Mouse (Mus musculus): ENCODE measurements around the gene Slfn14.
A peak's percentile ranks its signal among the peaks of the same experiment; 100 is the strongest.
"Not testable (repeated sequence)": the region's sequence is repeated elsewhere in the genome, so short reads cannot be mapped to it uniquely, and the experiment has no call there.

Gene Slfn14

GRCm38 (mm10) chr11:83286566-83286965 is at the start of gene Slfn14:
TSS of gene Slfn14 (minus strand) at chr11:83286726.
- DNase-seq (ENCODE audit: low spot score in 2 of 2) = no peak

DNA sequence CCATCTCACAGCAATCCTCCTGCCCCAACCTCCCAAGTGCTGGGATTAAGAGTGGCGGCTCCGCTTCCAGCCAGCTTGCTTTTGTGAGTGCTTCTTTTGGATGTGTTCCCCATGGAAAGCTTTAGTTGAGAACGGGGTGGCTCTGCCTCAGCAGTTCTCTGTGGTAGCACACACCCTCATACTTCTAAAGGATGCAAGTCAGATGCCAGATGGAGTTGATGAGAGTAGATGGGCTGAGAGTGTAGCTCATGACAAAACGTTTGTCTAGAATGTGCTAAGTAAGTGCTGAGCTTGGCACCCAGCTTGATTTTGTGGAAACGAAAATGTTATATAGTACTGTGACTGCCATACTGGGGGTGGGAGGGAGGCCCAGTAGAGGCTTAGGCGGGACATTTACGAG is 49.3 kb upstream of the Slfn14 start:
- no peak for DNase-seq (ENCODE audit: low spot score in 2 of 2)

GRCm38 (mm10) chr11:83327427-83327826 is 40.9 kb upstream of the Slfn14 start:
- peak; percentile 13 to 51 for DNase-seq (ENCODE audit: low spot score in 2 of 2)

DNA sequence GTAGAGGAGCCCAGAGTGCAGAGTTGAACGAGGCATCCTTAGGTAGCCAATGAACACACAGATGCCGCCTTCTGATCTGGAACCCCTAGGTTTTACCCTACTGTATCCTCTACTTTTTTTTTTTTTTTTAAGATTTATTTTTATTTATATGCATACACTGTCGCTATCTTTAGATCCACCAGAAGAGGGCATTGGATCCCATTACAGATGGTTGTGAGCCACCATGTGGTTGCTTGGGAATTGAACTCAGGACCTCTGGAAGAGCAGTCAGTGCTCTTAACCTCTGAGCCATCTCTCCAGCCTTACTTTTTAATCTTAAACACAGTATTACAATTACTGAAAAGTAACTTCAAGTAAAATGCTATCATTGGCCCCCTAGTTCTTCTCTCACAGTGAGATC is 40.2 kb upstream of the Slfn14 start:
- not testable (repeated sequence) for DNase-seq (ENCODE audit: low spot score in 2 of 2)

- no peak for DNase-seq (ENCODE audit: low spot score in 2 of 2)
These were observed 32.5 kb upstream of the Slfn14 start for GRCm38 (mm10) chr11:83319048-83319447.

DNA sequence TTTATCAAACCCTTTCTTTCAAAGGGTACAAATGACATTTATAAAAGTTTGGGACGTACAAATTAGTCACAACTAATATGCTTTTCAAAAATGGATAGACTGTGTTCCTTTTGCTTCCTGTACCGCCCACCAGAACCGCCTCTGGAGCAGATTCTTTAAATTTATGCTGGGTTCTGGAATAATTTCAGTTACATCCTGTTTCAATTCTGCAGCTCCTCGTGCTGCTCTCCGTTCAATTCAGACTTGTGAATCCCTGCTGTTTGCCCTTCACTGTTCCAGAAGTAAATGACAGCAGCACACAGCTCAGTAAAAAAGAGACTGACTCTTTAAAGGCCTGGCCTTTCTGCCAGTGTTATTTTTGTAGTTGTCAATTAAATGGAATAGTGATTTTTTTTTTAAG is 25.9 kb upstream of the Slfn14 start:
- no peak for DNase-seq (ENCODE audit: low spot score in 2 of 2)

GRCm38 (mm10) chr11:83306700-83307253 is 20.3 kb upstream of the Slfn14 start:
- no peak for DNase-seq (ENCODE audit: low spot score in 2 of 2)

GRCm38 (mm10) chr11:83304485-83304884 is 18.0 kb upstream of the Slfn14 start:
- DNase-seq (ENCODE audit: low spot score in 2 of 2) = no peak

GRCm38 (mm10) chr11:83303751-83304150 is 17.2 kb upstream of the Slfn14 start:
- no peak for DNase-seq (ENCODE audit: low spot score in 2 of 2)

DNA sequence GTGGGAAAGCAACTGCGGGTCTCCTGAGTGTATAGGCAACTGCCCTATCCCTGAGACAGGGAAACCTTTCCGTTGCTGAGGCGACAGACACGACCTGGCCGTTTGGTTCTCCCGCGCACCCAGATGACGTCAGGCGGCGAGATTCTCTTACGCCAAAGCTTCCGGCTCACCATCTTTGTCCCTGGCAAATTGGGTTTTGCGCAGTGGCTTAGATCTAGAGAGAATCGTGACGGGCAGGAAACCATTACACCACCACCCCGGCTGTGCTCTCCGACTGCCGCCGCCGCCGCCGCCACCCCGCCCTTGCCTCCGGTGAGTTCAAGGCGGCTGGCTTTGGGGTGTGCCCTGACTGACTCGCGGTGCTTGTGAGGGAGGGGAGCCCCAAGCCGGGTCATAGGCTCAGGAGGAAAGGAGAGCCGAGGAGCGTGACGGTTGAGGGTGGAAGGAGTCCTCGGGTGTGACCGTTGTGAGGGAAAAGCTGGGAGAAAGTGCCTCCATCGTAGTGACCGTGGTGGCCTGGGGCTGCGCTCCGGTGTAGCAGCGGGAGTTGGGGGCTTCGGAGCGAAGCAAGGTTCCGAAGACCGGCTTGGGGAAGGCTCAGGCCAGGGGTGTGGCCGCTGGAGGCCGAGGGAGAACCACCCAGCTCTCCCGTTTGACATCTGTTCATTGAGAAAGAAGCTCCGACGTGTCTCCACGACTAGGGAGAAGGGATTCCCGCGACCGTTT is 16.2 kb upstream of the Slfn14 start, which contains the start of gene Pex12:
TSS of gene Pex12 (minus strand) at position 61 of the 726 bp plus-strand sequence.
- DNase-seq (ENCODE audit: low spot score in 2 of 2) = peak; percentile 94 to 96

DNA sequence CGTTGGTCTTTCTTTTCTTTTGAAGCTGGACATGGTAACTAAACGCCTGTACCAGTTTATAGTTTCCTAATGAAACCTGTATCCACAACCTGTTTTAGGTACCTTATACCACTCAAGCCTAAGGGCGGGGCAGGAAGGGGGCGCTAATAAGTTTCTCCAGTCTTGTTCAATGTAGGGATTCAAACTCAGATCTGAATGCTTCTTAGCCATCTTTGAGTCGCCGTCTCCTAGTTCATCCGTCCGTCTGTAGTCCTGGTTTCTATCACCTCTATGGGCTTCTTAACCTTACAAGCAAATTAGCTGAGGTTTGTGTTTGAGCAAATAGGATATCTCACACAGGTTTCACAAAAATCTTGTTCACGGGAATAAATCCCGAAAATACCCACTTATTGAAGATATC is 15.6 kb upstream of the Slfn14 start:
- DNase-seq (ENCODE audit: low spot score in 2 of 2) = peak; percentile 29 to 47

DNA sequence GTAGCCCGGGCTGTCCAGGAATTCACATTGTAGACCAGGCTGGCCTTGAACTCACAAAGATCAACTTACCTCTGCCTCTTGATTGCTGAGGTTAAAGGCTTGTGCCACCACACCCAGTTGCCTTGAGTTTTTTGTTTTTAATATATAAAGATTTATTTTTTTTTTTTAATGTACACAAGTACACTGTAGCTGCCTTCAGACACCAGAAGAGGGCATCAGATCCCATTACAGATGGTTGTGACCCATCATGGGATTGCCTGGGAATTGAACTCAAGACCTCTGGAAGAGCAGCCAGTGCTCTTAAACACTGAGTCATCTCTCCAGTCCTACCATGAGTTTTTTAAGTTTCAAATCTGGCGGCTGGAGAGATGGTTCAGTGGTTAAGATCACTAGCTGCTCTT is 14.9 kb upstream of the Slfn14 start:
- DNase-seq (ENCODE audit: low spot score in 2 of 2) = no peak

- DNase-seq (ENCODE audit: low spot score in 2 of 2) = peak in 1 of 2 experiments; percentile 7
These were observed 13.2 kb upstream of the Slfn14 start for GRCm38 (mm10) chr11:83299724-83300123.

- peak; percentile 92 to 94 for DNase-seq (ENCODE audit: low spot score in 2 of 2)
These were observed 12.0 kb upstream of the Slfn14 start, which contains the start of gene Ap2b1 for GRCm38 (mm10) chr11:83298225-83299195. TSS of gene Ap2b1 (plus strand) at chr11:83299024.

DNA sequence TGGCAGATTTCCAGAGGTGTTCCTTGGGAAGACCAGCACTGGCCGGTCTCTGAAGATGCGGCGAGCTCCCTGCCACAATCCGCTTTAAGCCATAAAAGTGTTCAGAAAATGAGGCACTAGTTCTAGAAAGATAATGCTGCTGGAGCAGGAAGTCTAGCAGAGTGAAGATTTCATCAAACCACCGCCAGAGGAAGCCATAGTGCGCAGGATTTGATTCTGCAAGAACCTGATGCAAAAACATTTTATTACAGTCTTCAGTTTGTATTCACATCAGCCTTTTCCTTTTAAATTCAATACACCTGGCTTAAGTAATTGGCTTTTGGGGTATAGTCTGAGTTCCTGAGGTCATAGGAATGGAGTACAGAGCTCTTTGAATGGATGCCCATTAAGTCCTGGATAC is 11.3 kb upstream of the Slfn14 start:
- DNase-seq (ENCODE audit: low spot score in 2 of 2) = peak in 1 of 2 experiments; percentile 20

- no peak for DNase-seq (ENCODE audit: low spot score in 2 of 2)
These were observed 7.6 kb upstream of the Slfn14 start for GRCm38 (mm10) chr11:83294133-83294532.

GRCm38 (mm10) chr11:83293182-83293581 is 6.7 kb upstream of the Slfn14 start:
- no peak for DNase-seq (ENCODE audit: low spot score in 2 of 2)

DNA sequence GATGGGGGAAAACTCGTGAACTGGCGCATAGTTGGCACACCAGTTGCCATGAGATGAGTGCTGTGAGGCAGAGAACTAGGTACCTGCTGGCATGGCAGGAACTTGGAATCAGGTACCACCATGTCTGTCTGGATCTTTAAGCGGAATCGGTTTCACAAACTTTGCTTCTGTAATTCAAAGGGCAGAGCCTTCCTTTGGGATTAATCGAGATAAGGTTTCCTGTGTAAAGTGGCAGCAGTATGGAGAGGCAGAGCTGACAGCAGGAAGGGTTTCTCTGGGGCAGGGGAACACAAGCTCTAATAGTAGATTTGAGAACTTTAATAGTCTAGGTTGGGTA is 5.7 kb upstream of the Slfn14 start:
- no peak for DNase-seq (ENCODE audit: low spot score in 2 of 2)

DNA sequence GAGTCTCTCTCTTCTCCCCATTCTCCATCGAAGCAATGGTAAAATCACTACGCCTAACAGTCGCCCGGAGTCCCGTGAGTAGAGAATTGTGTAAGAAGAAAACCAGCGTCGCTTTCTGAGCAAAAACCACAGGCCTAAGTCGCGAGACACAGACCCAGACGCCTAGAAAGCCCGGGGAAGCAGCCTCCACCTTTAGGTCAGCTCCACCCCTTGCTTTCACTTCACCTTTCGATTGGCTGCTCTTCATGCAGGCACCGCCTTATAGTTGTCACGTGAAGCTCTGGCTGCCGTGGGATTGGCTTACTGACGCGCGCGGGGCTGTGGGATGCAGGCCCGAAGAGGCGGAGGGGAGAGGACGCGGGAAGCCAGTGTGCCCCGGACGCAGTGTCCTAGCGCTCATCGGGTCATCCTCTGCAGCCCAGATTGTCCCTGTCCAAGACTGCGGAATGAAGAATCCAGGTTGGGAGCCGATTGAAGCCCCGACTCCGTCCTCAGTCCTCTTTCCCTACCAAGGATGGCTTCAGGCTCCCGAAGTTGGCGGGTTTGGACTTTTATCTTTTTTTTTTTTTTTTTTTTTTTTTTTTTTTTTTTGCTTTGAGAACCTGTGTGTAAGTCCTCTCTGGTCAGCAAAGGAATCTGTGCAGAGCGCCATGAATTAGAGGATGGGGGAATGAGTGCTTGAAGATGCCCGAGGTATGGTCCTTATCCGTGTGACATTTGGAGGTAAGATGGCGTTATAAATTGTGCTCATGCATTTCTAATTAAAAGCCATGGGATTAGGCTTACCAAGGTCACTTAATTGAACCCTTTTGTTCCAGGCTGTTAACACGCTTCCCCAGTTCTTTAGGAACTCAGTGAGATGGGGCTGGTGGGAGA is 5.1 kb upstream of the Slfn14 start:
- peak; percentile 91 to 93 for DNase-seq (ENCODE audit: low spot score in 2 of 2)

- no peak for DNase-seq (ENCODE audit: low spot score in 2 of 2)
These were observed 3.1 kb upstream of the Slfn14 start for GRCm38 (mm10) chr11:83289633-83290032.

DNA sequence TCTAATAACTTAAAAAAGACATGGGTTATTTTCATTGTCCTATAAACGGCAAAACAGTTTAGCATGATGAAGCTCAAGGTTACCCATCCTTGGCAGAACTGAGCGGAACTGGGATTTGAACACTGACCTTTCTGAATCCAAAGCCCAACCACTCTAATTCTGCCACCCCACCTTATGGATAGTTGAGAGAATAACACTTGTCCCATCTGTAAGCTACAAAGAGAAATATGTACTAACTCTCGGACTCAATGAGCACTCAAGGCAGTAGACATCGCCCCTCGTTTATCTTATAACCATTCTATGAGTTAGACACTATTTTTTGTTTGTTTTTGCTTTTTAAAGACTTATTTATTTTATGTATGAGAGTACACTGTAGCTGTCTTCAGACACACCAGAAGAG is 2.5 kb upstream of the Slfn14 start:
- DNase-seq (ENCODE audit: low spot score in 2 of 2) = no peak
